Mouse (Mus musculus) MEL (cell line): ENCODE data around the gene Ager. TPM values are rescaled to one million over a fixed set of nuclear protein-coding genes. Genes with fewer than 3 reads are reported as not detected.

Experiments used
- DNase-seq: peaks from one replicate; pipeline ENCODE4 v3.0.0; 2011; ENCODE audit warnings: low read depth, low spot score
- H3K27ac ChIP-seq: 2 replicates; pipeline ENCODE4 v1.5.1; 2012; ENCODE audit warnings: low read depth, mild to moderate bottlenecking, control low read depth, low read length, moderate library complexity; ENCODE audit not compliant: control insufficient read depth
- H3K27me3 ChIP-seq, 2 experiments: fragments of 150-350 bp in 1 of 2; sonication (generic) in 1 of 2; 2 replicates each; pipeline ENCODE4 v1.6.1; 2012; ENCODE audit warnings: low read length in 2 of 2, mild to moderate bottlenecking in 2 of 2, improper control_type of control experiment in 1 of 2, moderate library complexity in 1 of 2; ENCODE audit not compliant: insufficient read depth in 2 of 2, control insufficient read depth in 1 of 2
- H3K36me3 ChIP-seq, 2 experiments: 2 replicates each; pipeline ENCODE4 v1.6.1; 2012 to 2014; ENCODE audit warnings: low read length in 2 of 2, improper control_type of control experiment in 1 of 2, inconsistent platforms in 1 of 2, mild to moderate bottlenecking in 1 of 2; ENCODE audit not compliant: insufficient read depth in 2 of 2, control insufficient read depth in 1 of 2
- H3K4me1 ChIP-seq, 2 experiments: fragments of 150-350 bp in 1 of 2; sonication (generic) in 1 of 2; 2 replicates each; pipeline ENCODE4 v1.6.1; 2012; ENCODE audit warnings: low read length in 2 of 2, improper control_type of control experiment in 1 of 2, mild to moderate bottlenecking in 1 of 2; ENCODE audit not compliant: insufficient read depth in 2 of 2, control insufficient read depth in 1 of 2
- H3K4me3 ChIP-seq, 2 experiments: fragments of 150-350 bp in 1 of 2; sonication (generic) in 1 of 2; 2 replicates each; pipeline ENCODE4 v1.5.1; 2012; ENCODE audit warnings: low read depth in 2 of 2, low read length in 2 of 2, mild to moderate bottlenecking in 2 of 2, moderate library complexity in 2 of 2, control low read depth in 1 of 2, improper control_type of control experiment in 1 of 2; ENCODE audit not compliant: control insufficient read depth in 1 of 2, insufficient read depth in 1 of 2
- H3K79me2 ChIP-seq: 2 replicates; pipeline ENCODE4 v1.6.1; 2012; ENCODE audit warnings: mild to moderate bottlenecking, low read length, moderate library complexity; ENCODE audit not compliant: control insufficient read depth, poor library complexity, insufficient read depth
- H3K9ac ChIP-seq: 2 replicates; pipeline ENCODE4 v1.6.1; 2012; ENCODE audit warnings: low read depth, mild to moderate bottlenecking, control low read depth, low read length, moderate library complexity; ENCODE audit not compliant: control insufficient read depth, poor library complexity, severe bottlenecking
- H3K9me3 ChIP-seq: fragments of 150-350 bp; sonication (generic); replicated peaks from 2 replicates; pipeline ENCODE4 v1.6.1; 2012; ENCODE audit warnings: mild to moderate bottlenecking, low read length, improper control_type of control experiment, moderate library complexity; ENCODE audit not compliant: insufficient read depth
- CHD1 ChIP-seq: IDR thresholded peaks from 2 replicates; pipeline ENCODE4 v1.6.1; 2012; ENCODE audit warnings: low read depth, mild to moderate bottlenecking, inconsistent platforms, low read length, improper control_type of control experiment
- ELF1 ChIP-seq: IDR thresholded peaks from 2 replicates; pipeline ENCODE4 v1.6.1; 2014; ENCODE audit warnings: low read depth, mild to moderate bottlenecking, inconsistent platforms, low read length, improper control_type of control experiment, moderate library complexity
- GATA1 ChIP-seq: IDR thresholded peaks from 2 replicates; pipeline ENCODE4 v1.6.1; 2011; ENCODE audit warnings: low read depth, low read length, improper control_type of control experiment
- JUND ChIP-seq: IDR thresholded peaks from 2 replicates; pipeline ENCODE4 v1.6.1; 2011; ENCODE audit warnings: low read depth, mild to moderate bottlenecking, improper control_type of control experiment, low read length
- MAX ChIP-seq: IDR thresholded peaks from 2 replicates; pipeline ENCODE4 v1.6.1; 2011; ENCODE audit warnings: low read length, improper control_type of control experiment
- MAZ ChIP-seq: IDR thresholded peaks from 2 replicates; pipeline ENCODE4 v1.6.1; 2012; ENCODE audit warnings: low read depth, mild to moderate bottlenecking, inconsistent platforms, low read length, improper control_type of control experiment
- MEF2A ChIP-seq: IDR thresholded peaks from 2 replicates; pipeline ENCODE4 v1.6.1; 2014; ENCODE audit warnings: low read depth, mild to moderate bottlenecking, inconsistent platforms, low read length, improper control_type of control experiment; ENCODE audit not compliant: poor library complexity, insufficient replicate concordance, severe bottlenecking; ENCODE audit errors: extremely low read depth
- NRF1 ChIP-seq: IDR thresholded peaks from 2 replicates; pipeline ENCODE4 v1.6.1; 2014; ENCODE audit warnings: low read depth, mild to moderate bottlenecking, inconsistent platforms, low read length, improper control_type of control experiment, moderate library complexity; ENCODE audit not compliant: poor library complexity, insufficient read depth, severe bottlenecking
- POLR2AphosphoS5 ChIP-seq: IDR thresholded peaks from 2 replicates; pipeline ENCODE4 v1.6.1; 2012; ENCODE audit warnings: low read depth, borderline replicate concordance, mild to moderate bottlenecking, inconsistent platforms, low read length, moderate library complexity, mixed read lengths
- RCOR1 ChIP-seq: IDR thresholded peaks from 2 replicates; pipeline ENCODE4 v1.6.1; 2012; ENCODE audit warnings: low read depth, mild to moderate bottlenecking, inconsistent platforms, low read length, improper control_type of control experiment
- TAL1 ChIP-seq: IDR thresholded peaks from 2 replicates; pipeline ENCODE4 v1.6.1; 2012; ENCODE audit warnings: mild to moderate bottlenecking, inconsistent platforms, low read length, moderate library complexity, mixed read lengths
- UBTF ChIP-seq: IDR thresholded peaks from 2 replicates; pipeline ENCODE4 v1.6.1; 2012; ENCODE audit warnings: low read depth, mild to moderate bottlenecking, inconsistent platforms, low read length, improper control_type of control experiment, moderate library complexity, borderline replicate concordance; ENCODE audit not compliant: insufficient read depth
- ZC3H11A ChIP-seq: IDR thresholded peaks from 2 replicates; pipeline ENCODE4 v1.6.1; 2012; ENCODE audit warnings: low read depth, mild to moderate bottlenecking, inconsistent platforms, low read length, improper control_type of control experiment
- ZMIZ1 ChIP-seq: IDR thresholded peaks from 2 replicates; pipeline ENCODE4 v1.6.1; 2012; ENCODE audit warnings: low read depth, mild to moderate bottlenecking, inconsistent platforms, low read length, improper control_type of control experiment, moderate library complexity
- polyA plus RNA-seq, 2 experiments: library from polyadenylated mRNA; stranded (reverse) in 1 of 2; unstranded in 1 of 2; fragments of >175 nt in 1 of 2; fragments of >200 nt in 1 of 2; gene quantifications; 2 replicates each; pipeline versions ENCODE4 v1.2.1 to v1.2.4; 2012; ENCODE audit warnings: low replicate concordance in 2 of 2, low read depth in 1 of 2; ENCODE audit not compliant: insufficient read length in 2 of 2, insufficient read depth in 1 of 2, missing spikeins in 1 of 2
- total RNA-seq: library from RNA; depleted of rRNA; stranded (reverse); fragments of 300-350 nt; gene quantifications from 2 replicates; pipeline ENCODE4 v1.2.3, GENCODE M21; 2012

Ager gene
- total and polyA plus RNA-seq, 3 experiments = 0.27 to 3.7 TPM; not detected in 1

DNA sequence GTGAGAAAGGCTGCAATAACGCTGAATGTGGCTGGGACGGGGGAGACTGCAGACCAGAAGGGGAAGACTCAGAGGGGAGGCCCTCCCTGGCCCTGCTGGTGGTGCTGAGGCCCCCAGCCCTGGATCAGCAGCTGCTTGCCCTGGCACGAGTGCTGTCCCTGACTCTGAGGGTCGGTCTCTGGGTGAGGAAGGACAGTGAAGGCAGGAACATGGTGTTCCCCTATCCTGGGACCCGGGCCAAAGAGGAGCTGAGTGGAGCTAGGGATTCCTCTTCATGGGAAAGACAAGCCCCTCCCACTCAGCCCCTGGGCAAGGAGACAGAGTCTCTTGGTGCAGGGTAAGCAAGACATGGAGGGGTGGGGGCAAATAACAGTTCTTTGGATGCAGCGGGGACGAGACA lies 14.3 kb upstream of the Ager start:
- no peak for TF ChIP-seq ZC3H11A
- TF ChIP-seq MEF2A = no peak
- TF ChIP-seq JUND = no peak
- no peak for TF ChIP-seq CHD1
- TF ChIP-seq MAZ = no peak
- no peak for TF ChIP-seq POLR2AphosphoS5
- no peak for TF ChIP-seq GATA1
- no peak for TF ChIP-seq UBTF
- TF ChIP-seq ELF1 = no peak
- Histone ChIP-seq H3K9me3 (no peaks in the 10 kb centered on the region), H3K27ac (no peak overlapping the region), H3K27me3 (no peaks in the 10 kb centered on the region), H3K36me3 (peaks cover 0 to 5% of the 10 kb centered on the region in 2 experiments; a peak in 2 of 4 replicates), H3K4me3 (no peak overlapping the region), H3K4me1 (peaks cover 2 to 9% of the 10 kb centered on the region in 2 experiments; a peak in 3 of 4 replicates), H3K79me2 (peaks cover 9% of the 10 kb centered on the region; the same call in 1 of the 2 replicates), H3K9ac (no peak overlapping the region)
- DNase-seq = no peak

DNA sequence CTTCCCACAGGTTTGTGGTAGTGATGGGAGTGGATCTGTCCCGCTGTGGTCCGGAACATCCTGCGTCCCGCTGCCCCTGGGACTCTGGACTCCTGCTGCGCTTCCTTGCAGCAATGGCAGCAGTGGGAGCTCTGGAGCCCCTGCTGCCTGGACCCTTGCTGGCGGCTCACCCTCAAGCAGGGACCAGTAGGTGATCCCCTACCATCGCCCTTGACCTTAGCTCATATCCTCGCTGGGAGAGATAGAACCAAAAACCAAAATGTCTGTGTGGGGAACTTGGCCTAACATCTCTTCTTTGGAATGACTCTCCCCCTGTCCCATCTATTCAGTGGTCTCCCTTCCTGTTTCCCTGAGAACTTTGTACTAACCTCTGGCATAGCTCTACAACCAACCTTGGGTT lies 13.8 kb upstream of the Ager start:
- no peak for TF ChIP-seq TAL1
- TF ChIP-seq RCOR1 = no peak
- TF ChIP-seq GATA1 = no peak
- TF ChIP-seq NRF1 = no peak
- no peak overlapping the region for H3K4me3 ChIP-seq
- no peak overlapping the region for H3K9ac ChIP-seq
- no peaks in the 10 kb centered on the region for H3K9me3 ChIP-seq
- peaks cover 4 to 12% of the 10 kb centered on the region in 2 experiments; a peak in 3 of 4 replicates for H3K4me1 ChIP-seq
- H3K36me3 ChIP-seq = peaks cover 0 to 10% of the 10 kb centered on the region in 2 experiments; a peak in 2 of 4 replicates
- H3K27me3 ChIP-seq = no peaks in the 10 kb centered on the region
- no peak overlapping the region for H3K27ac ChIP-seq
- DNase-seq = no peak
- peaks cover 9% of the 10 kb centered on the region; the same call in 1 of the 2 replicates for H3K79me2 ChIP-seq

DNA sequence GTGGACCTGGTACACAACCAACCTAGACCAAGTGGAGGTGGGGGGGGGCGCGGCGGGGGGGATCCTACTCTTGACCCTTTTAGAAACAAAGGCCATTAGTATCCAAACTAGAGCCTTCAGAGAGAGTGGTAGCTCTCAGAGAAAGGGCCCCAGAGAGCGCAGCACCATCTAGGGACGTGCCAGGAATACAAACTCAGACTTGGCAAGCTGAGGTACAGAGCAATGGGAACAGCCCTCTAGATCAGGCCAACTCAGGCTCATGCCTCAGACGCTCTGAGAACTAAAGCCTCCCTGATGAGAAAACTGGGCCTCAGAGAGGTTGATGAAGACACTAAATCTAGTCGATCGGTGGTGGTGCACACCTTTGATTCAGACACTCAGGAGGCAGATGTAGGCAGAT lies 12.5 kb upstream of the Ager start:
- Histone ChIP-seq H3K4me3 (no peak overlapping the region), H3K9ac (no peak overlapping the region), H3K27me3 (no peaks in the 10 kb centered on the region), H3K9me3 (no peaks in the 10 kb centered on the region), H3K27ac (no peak overlapping the region), H3K79me2 (peaks cover 9% of the 10 kb centered on the region; the same call in 1 of the 2 replicates), H3K36me3 (peaks cover 0 to 18% of the 10 kb centered on the region in 2 experiments; a peak in 2 of 4 replicates), H3K4me1 (peaks cover 7 to 21% of the 10 kb centered on the region in 2 experiments)
- DNase-seq = no peak
- TF ChIP-seq TAL1 (no peak), MAX (no peak), ZMIZ1 (no peak)
